Mouse (Mus musculus) spleen, adult 2 months (tissue): ENCODE data around the gene Efhc2.

Experiments
- CTCF ChIP-seq: fragments of 200-500 bp; IDR thresholded peaks from 2 replicates; pipeline ENCODE4 v1.5.1; 2011; ENCODE audit warnings: mild to moderate bottlenecking, inconsistent platforms; ENCODE audit not compliant: insufficient read depth, insufficient read length, insufficient replicate concordance; ENCODE audit errors: extremely low read depth
- POLR2A ChIP-seq: fragments of 200-500 bp; IDR thresholded peaks from 2 replicates; pipeline ENCODE4 v1.6.1; 2011; ENCODE audit warnings: low read depth, low read length, inconsistent platforms

DNA sequence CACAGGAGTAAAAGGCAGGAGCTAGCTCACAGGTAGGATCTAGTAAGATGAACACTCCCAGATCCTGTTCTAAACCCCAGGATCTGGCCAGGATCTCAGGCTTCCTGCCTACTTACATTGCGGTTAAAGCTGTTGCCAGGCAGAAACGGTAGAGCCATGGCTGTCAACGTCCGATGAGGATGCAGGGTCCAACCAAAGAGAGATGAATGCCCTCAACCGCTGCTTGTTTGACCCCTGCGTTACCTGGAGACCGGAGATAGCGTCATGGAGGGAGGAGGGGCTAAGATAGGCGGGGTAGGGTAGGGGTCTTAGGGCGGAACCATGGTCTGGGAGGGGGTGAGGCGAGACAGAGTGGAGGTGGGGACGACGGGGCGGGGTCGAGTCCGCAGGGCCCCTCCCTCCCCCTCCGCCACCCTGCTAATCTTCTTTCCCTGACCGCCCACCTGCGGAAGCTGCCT is at the start of gene Efhc2:
- TF ChIP-seq CTCF (no peak), POLR2A (no peak)
